Mouse (Mus musculus) megakaryocyte-erythroid progenitor cell, adult 5-6 weeks (primary cell): ENCODE data around the gene P2rx6. TPM values are rescaled to one million over a fixed set of nuclear protein-coding genes. Genes with fewer than 3 reads are reported as not detected.
"Not testable (repeated sequence)": the region's sequence is repeated elsewhere in the genome, so short reads cannot be mapped to it uniquely, and the experiment has no call there.

Source experiments
- ATAC-seq: replicated peaks from 2 replicates; pipeline ENCODE4 v1.8.0; 2016; ENCODE audit warnings: mild to moderate bottlenecking, inconsistent platforms; ENCODE audit not compliant: severe bottlenecking, poor library complexity, low FRiP score, low TSS enrichment
- total RNA-seq, 2 experiments: library from RNA; stranded (forward) in 1 of 2; stranded (reverse) in 1 of 2; fragments of 200-1000, 215-1000 nt in 1 of 2; fragments of >200 nt in 1 of 2; fragmentation: Nextera tagmentation in 1 of 2; gene quantifications; 2 replicates each; pipeline ENCODE4 v1.2.3; 2014 to 2017

P2rx6 gene
- total RNA-seq, 2 experiments from 2014 or later = not detected

GRCm38 (mm10) chr16:17558811-17559210, 2.9 kb upstream of the P2rx6 start:
- no peak for ATAC-seq

- no peak for ATAC-seq
These were observed 2.2 kb upstream of the P2rx6 start for GRCm38 (mm10) chr16:17559396-17560027.

GRCm38 (mm10) chr16:17561128-17561750, 446 bp upstream of the P2rx6 start, which contains the start of gene Lrrc74b:
Gene Lrrc74b, minus strand, starts transcription at chr16:17561247.
- ATAC-seq = no peak

- no peak for ATAC-seq
These were observed 1.9 kb downstream of the P2rx6 start for GRCm38 (mm10) chr16:17563580-17563979.

GRCm38 (mm10) chr16:17564221-17564620, 2.5 kb downstream of the P2rx6 start:
- ATAC-seq = no peak

- ATAC-seq = no peak
These were observed 3.1 kb downstream of the P2rx6 start for GRCm38 (mm10) chr16:17564771-17565170.

GRCm38 (mm10) chr16:17566186-17566585, 4.5 kb downstream of the P2rx6 start:
- ATAC-seq = 0 out of 2 replicates have a peak, but pooled peaks have one; percentile 24

GRCm38 (mm10) chr16:17575870-17576824, 14.5 kb downstream of the P2rx6 start:
- peak; percentile 95 for ATAC-seq

GRCm38 (mm10) chr16:17576825-17577215, 15.1 kb downstream of the P2rx6 start:
- ATAC-seq = no peak

GRCm38 (mm10) chr16:17583064-17583463, 21.4 kb downstream of the P2rx6 start, which contains the start of gene Slc7a4:
Gene Slc7a4, minus strand, starts transcription at chr16:17583214.
- peak; percentile 77; the same call in 1 of the 2 replicates for ATAC-seq

- ATAC-seq = no peak
These were observed 22.9 kb downstream of the P2rx6 start for GRCm38 (mm10) chr16:17584555-17584954.

- ATAC-seq = no peak
These were observed 29.0 kb downstream of the P2rx6 start for GRCm38 (mm10) chr16:17590731-17591130.

GRCm38 (mm10) chr16:17600944-17601562, 39.4 kb downstream of the P2rx6 start:
- peak; percentile 77 for ATAC-seq

GRCm38 (mm10) chr16:17604941-17605340, 43.3 kb downstream of the P2rx6 start:
- ATAC-seq = no peak

- no peak for ATAC-seq
These were observed 44.0 kb downstream of the P2rx6 start for GRCm38 (mm10) chr16:17605684-17606083.

- ATAC-seq = no peak
These were observed 49.7 kb downstream of the P2rx6 start for GRCm38 (mm10) chr16:17611383-17611782.

GRCm38 (mm10) chr16:17614740-17615139, 53.1 kb downstream of the P2rx6 start:
- not testable (repeated sequence) for ATAC-seq

- ATAC-seq = no peak
These were observed 54.5 kb downstream of the P2rx6 start for GRCm38 (mm10) chr16:17616212-17616611.

GRCm38 (mm10) chr16:17617922-17618565, 56.4 kb downstream of the P2rx6 start:
- ATAC-seq = peak; percentile 89
